Mouse (Mus musculus) embryonic facial prominence, embryonic 14.5 days (tissue): ENCODE results near the gene Atxn1. TPM values are rescaled to one million over a fixed set of nuclear protein-coding genes. Genes with fewer than 3 reads are reported as not detected.

Experiments used
- ATAC-seq: fragments of 200-750 bp; cut with Nextera tagmentation; 2 replicates; pipeline ENCODE4 v1.8.0; 2017; ENCODE audit warnings: low read depth, moderate number of reproducible peaks, moderate TSS enrichment
- DNase-seq: peaks from one replicate; pipeline ENCODE4 v3.0.0-alpha.2; 2015; ENCODE audit warnings: low spot score
- H3K27ac ChIP-seq: fragments of 300-500 bp; sonication (generic); replicated peaks from 2 replicates; pipeline ENCODE4 v1.5.1; 2014; ENCODE audit warnings: low read depth, mild to moderate bottlenecking, low read length, moderate library complexity
- H3K27me3 ChIP-seq: fragments of 300-500 bp; sonication (generic); replicated peaks from 2 replicates; pipeline ENCODE4 v1.6.1; 2014; ENCODE audit warnings: low read length; ENCODE audit not compliant: control insufficient read depth, insufficient read depth
- H3K36me3 ChIP-seq: fragments of 300-500 bp; sonication (generic); 2 replicates; pipeline ENCODE4 v1.6.1; 2014; ENCODE audit warnings: low read length, mixed read lengths; ENCODE audit not compliant: control insufficient read depth, insufficient read depth
- H3K4me1 ChIP-seq: fragments of 300-500 bp; sonication (generic); 2 replicates; pipeline ENCODE4 v1.6.1; 2014; ENCODE audit warnings: antibody characterized with exemption, low read length; ENCODE audit not compliant: control insufficient read depth, insufficient read depth
- H3K4me2 ChIP-seq: fragments of 300-500 bp; sonication (generic); 2 replicates; pipeline ENCODE4 v1.6.1; 2014; ENCODE audit warnings: low read depth, mild to moderate bottlenecking, low read length, moderate library complexity, mixed read lengths
- H3K4me3 ChIP-seq: fragments of 300-500 bp; sonication (generic); 2 replicates; pipeline ENCODE4 v1.5.1; 2014; ENCODE audit warnings: low read depth, mild to moderate bottlenecking, low read length
- H3K9ac ChIP-seq: fragments of 300-500 bp; sonication (generic); 2 replicates; pipeline ENCODE4 v1.6.1; 2014; ENCODE audit warnings: low read depth, mild to moderate bottlenecking, low read length, moderate library complexity, mixed read lengths
- H3K9me3 ChIP-seq: fragments of 300-500 bp; sonication (generic); 2 replicates; pipeline ENCODE4 v1.6.1; 2016; ENCODE audit warnings: low read length; ENCODE audit not compliant: control insufficient read depth
- WGBS: fragments of 180-500 bp; shearing (Covaris S2); extraction: QIAGEN DNeasy Blood & Tissue Kit; methylation state at CpG from one replicate; pipeline ENCODE4 v1.1.7; 2014; 5-methylcytosine and 5-hydroxymethylcytosine counted together
- polyA plus RNA-seq: library from polyadenylated mRNA; unstranded; fragments of >200 nt; fragmentation: Nextera tagmentation; extraction: Ambion mirVana; gene quantifications from 2 replicates; pipeline ENCODE4 v1.2.1, GENCODE M21; 2014

Gene Atxn1
- polyA plus RNA-seq, 1 experiment from 2014 or later = 3.6 TPM

GRCm38 (mm10) chr13:45630518-45631290 lies 334.1 kb downstream of the Atxn1 start:
- 75% methylated on average over 12 of the region's 12 CpGs for WGBS
- no peak for ATAC-seq
- Histone ChIP-seq H3K36me3 (no peaks in the 10 kb centered on the region), H3K27me3 (no peaks in the 10 kb centered on the region), H3K27ac (no peak overlapping the region), H3K4me1 (no peaks in the 10 kb centered on the region), H3K9ac (no peak overlapping the region), H3K4me3 (no peak overlapping the region), H3K9me3 (no peaks in the 10 kb centered on the region), H3K4me2 (no peak overlapping the region)
- no peak for DNase-seq

GRCm38 (mm10) chr13:45629750-45630149 lies 335.1 kb downstream of the Atxn1 start:
- 72% methylated on average over 1 of the region's 1 CpGs for WGBS
- Histone ChIP-seq H3K4me3 (no peak overlapping the region), H3K9ac (no peak overlapping the region), H3K4me1 (no peaks in the 10 kb centered on the region), H3K9me3 (no peaks in the 10 kb centered on the region), H3K36me3 (no peaks in the 10 kb centered on the region), H3K27me3 (no peaks in the 10 kb centered on the region), H3K4me2 (no peak overlapping the region), H3K27ac (no peak overlapping the region)
- DNase-seq (no peak), ATAC-seq (no peak)

GRCm38 (mm10) chr13:45628341-45628740 lies 336.5 kb downstream of the Atxn1 start:
- Histone ChIP-seq H3K4me1 (no peaks in the 10 kb centered on the region), H3K9ac (no peak overlapping the region), H3K36me3 (no peaks in the 10 kb centered on the region), H3K9me3 (no peaks in the 10 kb centered on the region), H3K27me3 (no peaks in the 10 kb centered on the region), H3K4me2 (no peak overlapping the region), H3K27ac (no peak overlapping the region), H3K4me3 (no peak overlapping the region)
- 73% methylated on average over 8 of the region's 8 CpGs for WGBS
- DNase-seq (no peak), ATAC-seq (no peak)

GRCm38 (mm10) chr13:45627206-45627751 lies 337.5 kb downstream of the Atxn1 start:
- no peaks in the 10 kb centered on the region for H3K27me3 ChIP-seq
- no peak overlapping the region for H3K4me2 ChIP-seq
- no peak overlapping the region for H3K27ac ChIP-seq
- no peaks in the 10 kb centered on the region for H3K9me3 ChIP-seq
- H3K36me3 ChIP-seq = no peaks in the 10 kb centered on the region
- H3K4me1 ChIP-seq = no peaks in the 10 kb centered on the region
- ATAC-seq = no peak
- 55% methylated on average over 8 of the region's 8 CpGs for WGBS
- no peak for DNase-seq
- H3K4me3 ChIP-seq = no peak overlapping the region
- H3K9ac ChIP-seq = no peak overlapping the region

- H3K9ac ChIP-seq = no peak overlapping the region
- no peaks in the 10 kb centered on the region for H3K36me3 ChIP-seq
- DNase-seq = no peak
- WGBS = 93% methylated on average over 5 of the region's 5 CpGs
- no peaks in the 10 kb centered on the region for H3K9me3 ChIP-seq
- H3K27ac ChIP-seq = no peak overlapping the region
- ATAC-seq = no peak
- no peaks in the 10 kb centered on the region for H3K4me1 ChIP-seq
- H3K27me3 ChIP-seq = no peaks in the 10 kb centered on the region
- no peak overlapping the region for H3K4me3 ChIP-seq
- H3K4me2 ChIP-seq = no peak overlapping the region
Measured at GRCm38 (mm10) chr13:45625740-45626139, 339.1 kb downstream of the Atxn1 start.

- Histone ChIP-seq H3K9ac (no peak overlapping the region), H3K4me3 (no peak overlapping the region), H3K4me1 (no peaks in the 10 kb centered on the region), H3K27me3 (no peaks in the 10 kb centered on the region), H3K36me3 (no peaks in the 10 kb centered on the region), H3K9me3 (no peaks in the 10 kb centered on the region), H3K27ac (no peak overlapping the region), H3K4me2 (no peak overlapping the region)
- DNase-seq = no peak
- no peak for ATAC-seq
- 74% methylated on average over 1 of the region's 1 CpGs for WGBS
Measured at GRCm38 (mm10) chr13:45623846-45624245, 341.0 kb downstream of the Atxn1 start.

GRCm38 (mm10) chr13:45622871-45623546 lies 341.8 kb downstream of the Atxn1 start:
- ATAC-seq = no peak
- DNase-seq = no peak
- Histone ChIP-seq H3K36me3 (no peaks in the 10 kb centered on the region), H3K9ac (no peak overlapping the region), H3K4me3 (no peak overlapping the region), H3K4me2 (no peak overlapping the region), H3K9me3 (no peaks in the 10 kb centered on the region), H3K27me3 (no peaks in the 10 kb centered on the region), H3K4me1 (no peaks in the 10 kb centered on the region), H3K27ac (no peak overlapping the region)
- WGBS = 93% methylated on average over 4 of the region's 4 CpGs

- Histone ChIP-seq H3K9me3 (no peaks in the 10 kb centered on the region), H3K4me3 (no peak overlapping the region), H3K4me1 (no peaks in the 10 kb centered on the region), H3K27ac (no peak overlapping the region), H3K36me3 (no peaks in the 10 kb centered on the region), H3K4me2 (no peak overlapping the region), H3K9ac (no peak overlapping the region), H3K27me3 (no peaks in the 10 kb centered on the region)
- no peak for ATAC-seq
- WGBS = 68% methylated on average over 12 of the region's 12 CpGs
- no peak for DNase-seq
Measured at GRCm38 (mm10) chr13:45620687-45621086, 344.1 kb downstream of the Atxn1 start.
